Mouse (Mus musculus) heart, embryonic 14.5 days (tissue): ENCODE measurements at regions not wholly inside any gene's neighbourhood (a gene's known extent, or its start where the extent isn't known, plus 50 kb on each side); places are given as distances from the start of the nearest gene placed in this dataset.

Experiments
- ATAC-seq: fragments of 200-750 bp; cut with Nextera tagmentation; 2 replicates; pipeline ENCODE4 v1.8.0; 2017; ENCODE audit warnings: low read depth, moderate TSS enrichment; ENCODE audit not compliant: insufficient number of reproducible peaks, insufficient read depth, low FRiP score
- H3K27ac ChIP-seq, 2 experiments: fragments of 200-500 bp in 1 of 2; fragments of 300-500 bp in 1 of 2; sonication (generic) in 1 of 2; replicated peaks in 1 of 2; 2 replicates each; pipeline ENCODE4 v1.5.1; 2012 to 2014; ENCODE audit warnings: low read depth in 2 of 2, low read length in 2 of 2, control low read depth in 1 of 2, mild to moderate bottlenecking in 1 of 2, mixed read lengths in 1 of 2; ENCODE audit not compliant: control insufficient read depth in 1 of 2, insufficient read depth in 1 of 2
- H3K27me3 ChIP-seq: fragments of 300-500 bp; sonication (generic); 2 replicates; pipeline ENCODE4 v1.6.1; 2014; ENCODE audit warnings: mild to moderate bottlenecking, low read length, control low read depth; ENCODE audit not compliant: control insufficient read depth, insufficient read depth
- H3K36me3 ChIP-seq: fragments of 300-500 bp; sonication (generic); 2 replicates; pipeline ENCODE4 v1.6.1; 2014; ENCODE audit warnings: mild to moderate bottlenecking, control low read depth, low read length, mixed read lengths; ENCODE audit not compliant: control insufficient read depth, insufficient read depth
- H3K4me1 ChIP-seq, 2 experiments: fragments of 200-500 bp in 1 of 2; fragments of 300-500 bp in 1 of 2; sonication (generic) in 1 of 2; 2 replicates each; pipeline ENCODE4 v1.6.1; 2012 to 2014; ENCODE audit warnings: low read length in 2 of 2, control low read depth in 1 of 2, mixed read lengths in 1 of 2; ENCODE audit not compliant: control insufficient read depth in 2 of 2, insufficient read depth in 2 of 2
- H3K4me2 ChIP-seq: fragments of 300-500 bp; sonication (generic); 2 replicates; pipeline ENCODE4 v1.6.1; 2014; ENCODE audit warnings: mild to moderate bottlenecking, low read length
- H3K4me3 ChIP-seq, 2 experiments: fragments of 200-500 bp in 1 of 2; fragments of 300-500 bp in 1 of 2; sonication (generic) in 1 of 2; 2 replicates each; pipeline ENCODE4 v1.5.1; 2012 to 2014; ENCODE audit warnings: low read length in 2 of 2, mild to moderate bottlenecking in 2 of 2, control low read depth in 1 of 2, low read depth in 1 of 2, moderate library complexity in 1 of 2; ENCODE audit not compliant: control insufficient read depth in 1 of 2, insufficient read depth in 1 of 2
- H3K9ac ChIP-seq: fragments of 300-500 bp; sonication (generic); 2 replicates; pipeline ENCODE4 v1.6.1; 2014; ENCODE audit warnings: mild to moderate bottlenecking, low read length
- H3K9me3 ChIP-seq: fragments of 300-500 bp; sonication (generic); 2 replicates; pipeline ENCODE4 v1.6.1; 2016; ENCODE audit warnings: low read length, control low read depth; ENCODE audit not compliant: control insufficient read depth
- WGBS: fragments of 180-500 bp; shearing (Covaris S2); extraction: QIAGEN DNeasy Blood & Tissue Kit; methylation state at CpG from one replicate; pipeline ENCODE4 v1.1.7; 2014; 5-methylcytosine and 5-hydroxymethylcytosine counted together

GRCm38 (mm10) chr1:69277428-69277827 is 169.6 kb upstream of the Erbb4 start:
- ATAC-seq = no peak
- no peaks in the 10 kb centered on the region for H3K4me1 ChIP-seq
- no peak overlapping the region for H3K9ac ChIP-seq
- H3K27ac ChIP-seq = no peak overlapping the region
- 0 out of 2 replicates have a peak overlapping the region, but pooled peaks have one; percentile 19 for H3K4me2 ChIP-seq
- 46% methylated on average over 4 of the region's 4 CpGs for WGBS
- H3K36me3 ChIP-seq = no peaks in the 10 kb centered on the region
- H3K27me3 ChIP-seq = no peaks in the 10 kb centered on the region
- H3K9me3 ChIP-seq = no peaks in the 10 kb centered on the region
- H3K4me3 ChIP-seq = no peak overlapping the region

GRCm38 (mm10) chr1:69247691-69248090 is 139.8 kb upstream of the Erbb4 start:
- 84% methylated on average over 5 of the region's 5 CpGs for WGBS
- Histone ChIP-seq H3K27me3 (no peaks in the 10 kb centered on the region), H3K9me3 (no peaks in the 10 kb centered on the region), H3K9ac (no peak overlapping the region), H3K4me1 (no peaks in the 10 kb centered on the region), H3K4me3 (no peak overlapping the region), H3K27ac (no peak overlapping the region), H3K36me3 (no peaks in the 10 kb centered on the region), H3K4me2 (no peak overlapping the region)
- ATAC-seq = no peak

- Histone ChIP-seq H3K4me3 (peak overlapping the region; percentile 27 to 44; a peak in 2 of 4 replicates), H3K4me2 (peak overlapping the region; percentile 65), H3K27ac (no peak overlapping the region), H3K36me3 (no peaks in the 10 kb centered on the region), H3K4me1 (peaks cover 0 to 3% of the 10 kb centered on the region in 2 experiments; a peak in 1 of 4 replicates), H3K9me3 (no peaks in the 10 kb centered on the region), H3K9ac (peak overlapping the region; percentile 28; the same call in 1 of the 2 replicates), H3K27me3 (no peaks in the 10 kb centered on the region)
- ATAC-seq = no peak
- 71% methylated on average over 3 of the region's 3 CpGs for WGBS
Measured at GRCm38 (mm10) chr1:69242289-69242909, 134.5 kb upstream of the Erbb4 start.

- H3K4me1 ChIP-seq = peaks cover 0 to 3% of the 10 kb centered on the region in 2 experiments; a peak in 1 of 4 replicates
- H3K27ac ChIP-seq = no peak overlapping the region
- no peaks in the 10 kb centered on the region for H3K27me3 ChIP-seq
- H3K4me2 ChIP-seq = peak overlapping the region; percentile 65
- peak overlapping the region; percentile 27 to 44 for H3K4me3 ChIP-seq
- no peak for ATAC-seq
- no peaks in the 10 kb centered on the region for H3K9me3 ChIP-seq
- WGBS = 23% methylated on average over 11 of the region's 11 CpGs
- peak overlapping the region; percentile 28; the same call in 1 of the 2 replicates for H3K9ac ChIP-seq
- no peaks in the 10 kb centered on the region for H3K36me3 ChIP-seq
Measured at GRCm38 (mm10) chr1:69241502-69242214, 133.8 kb upstream of the Erbb4 start.

GRCm38 (mm10) chr1:69227864-69228263 is 120.0 kb upstream of the Erbb4 start:
- Histone ChIP-seq H3K36me3 (no peaks in the 10 kb centered on the region), H3K27ac (no peak overlapping the region), H3K4me1 (no peaks in the 10 kb centered on the region), H3K4me2 (no peak overlapping the region), H3K9ac (no peak overlapping the region), H3K27me3 (no peaks in the 10 kb centered on the region), H3K9me3 (no peaks in the 10 kb centered on the region), H3K4me3 (no peak overlapping the region)
- no peak for ATAC-seq

GRCm38 (mm10) chr1:69212896-69213500 is 105.1 kb upstream of the Erbb4 start:
- no peak for ATAC-seq
- no peak overlapping the region for H3K27ac ChIP-seq
- H3K9ac ChIP-seq = no peak overlapping the region
- WGBS = 87% methylated on average over 1 of the region's 1 CpGs
- no peaks in the 10 kb centered on the region for H3K27me3 ChIP-seq
- no peak overlapping the region for H3K4me3 ChIP-seq
- H3K36me3 ChIP-seq = no peaks in the 10 kb centered on the region
- H3K4me1 ChIP-seq = peaks cover 0 to 4% of the 10 kb centered on the region in 2 experiments; a peak in 1 of 4 replicates
- H3K9me3 ChIP-seq = no peaks in the 10 kb centered on the region
- no peak overlapping the region for H3K4me2 ChIP-seq

- WGBS = 73% methylated on average over 2 of the region's 2 CpGs
- H3K4me3 ChIP-seq = no peak overlapping the region
- H3K9me3 ChIP-seq = no peaks in the 10 kb centered on the region
- H3K27ac ChIP-seq = no peak overlapping the region
- no peaks in the 10 kb centered on the region for H3K36me3 ChIP-seq
- H3K27me3 ChIP-seq = no peaks in the 10 kb centered on the region
- no peak for ATAC-seq
- no peak overlapping the region for H3K9ac ChIP-seq
- H3K4me2 ChIP-seq = no peak overlapping the region
- no peaks in the 10 kb centered on the region for H3K4me1 ChIP-seq
Measured at GRCm38 (mm10) chr1:69202745-69203144, 94.9 kb upstream of the Erbb4 start.
